15 mouse cellular contexts compared by ENCODE assay signal in the genomic region with DNA sequence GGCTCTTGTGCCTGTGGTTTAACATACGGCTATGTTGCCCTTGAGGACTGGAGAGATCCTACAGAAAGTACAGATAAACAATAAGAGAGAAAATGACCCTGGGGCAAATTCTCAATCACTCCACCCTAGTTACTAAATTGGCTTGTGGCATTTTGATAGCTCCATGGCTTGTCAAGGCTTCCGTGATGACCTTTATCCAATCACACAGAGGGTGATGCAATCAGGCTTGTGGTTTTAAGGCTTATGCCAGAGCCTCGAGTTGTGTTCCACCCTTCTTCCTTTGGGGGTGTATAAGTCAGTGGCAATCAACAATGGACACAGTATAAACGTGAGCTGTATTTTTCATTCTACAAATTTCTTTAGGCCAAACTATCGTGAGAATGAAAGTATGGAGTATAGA.
DNase-seq lines count a peak whose midpoint lies in the region; ATAC-seq and TF ChIP-seq lines count a peak whose summit lies in the region.
"Had no signal": no experiment of that assay in that cellular context is flagged by ENCODE, and none has a peak within 500 bp of the region (broad histone marks: within the 10 kb centered on the region; RNA-seq: fewer than 3 reads in every experiment).

No protein-coding gene starts in this region.

- no peaks in the 10 kb centered on the region for H3K79me3 ChIP-seq in C2C12 (ENCODE audit: low read depth)

- H3K36me3 ChIP-seq in heart, embryonic 11.5 days (ENCODE audit: control insufficient read depth, insufficient read depth, low read length) = no peaks in the 10 kb centered on the region
- no peaks in the 10 kb centered on the region for H3K36me3 ChIP-seq in C2C12 (ENCODE audit: control insufficient read depth, insufficient read depth)
- H3K36me3 ChIP-seq: lung, embryonic 15.5 days; midbrain, embryonic 15.5 days had no signal

- H3K9me3 ChIP-seq in heart, embryonic 11.5 days (replicated peaks; ENCODE audit: control insufficient read depth, low read length) = no peaks in the 10 kb centered on the region
- H3K9me3 ChIP-seq: forebrain, embryonic 13.5 days; lung, embryonic 15.5 days; midbrain, embryonic 15.5 days had no signal

- WGBS in heart, embryonic 11.5 days (ENCODE audit: insufficient replicate concordance) = 61% methylated on average over 5 of the region's 5 CpGs

- no peak overlapping the region for H3K4me3 ChIP-seq in heart, embryonic 11.5 days (ENCODE audit: low read depth, low read length)
- no peak overlapping the region for H3K4me3 ChIP-seq in C2C12 (ENCODE audit: insufficient read depth, poor library complexity, severe bottlenecking)
- H3K4me3 ChIP-seq: forebrain, embryonic 13.5 days; lung, embryonic 15.5 days; midbrain, embryonic 15.5 days had no signal

- no peak overlapping the region for H3K9ac ChIP-seq in heart, embryonic 11.5 days (ENCODE audit: low read depth, low read length)
- H3K9ac ChIP-seq: forebrain, embryonic 13.5 days; lung, embryonic 15.5 days; midbrain, embryonic 15.5 days had no signal

- ATAC-seq in heart, embryonic 11.5 days (replicated peaks; ENCODE audit: insufficient number of reproducible peaks, low FRiP score, low TSS enrichment) = no peak
- ATAC-seq in hematopoietic stem cell, adult 5-6 weeks (replicated peaks in 1 of 2; ENCODE audit: insufficient read depth in 1 of 2, low FRiP score in 2 of 2, low TSS enrichment in 1 of 2, low read depth in 1 of 2, poor library complexity in 2 of 2, severe bottlenecking in 2 of 2) = peak; percentile 93 to 94
- ATAC-seq: CD4-positive, CD25-positive, alpha-beta regulatory T cell, adult 4 months; forebrain, embryonic 13.5 days; midbrain, embryonic 15.5 days had no signal

- no peak overlapping the region for H3K4me2 ChIP-seq in heart, embryonic 11.5 days
- H3K4me2 ChIP-seq: forebrain, embryonic 13.5 days; lung, embryonic 15.5 days; midbrain, embryonic 15.5 days had no signal

- no peaks in the 10 kb centered on the region for H3K27me3 ChIP-seq in heart, embryonic 11.5 days (ENCODE audit: control insufficient read depth, insufficient read depth, low read length)
- H3K27me3 ChIP-seq in C2C12 (ENCODE audit: control insufficient read depth, insufficient read depth, insufficient read length) = no peaks in the 10 kb centered on the region
- H3K27me3 ChIP-seq: forebrain, embryonic 13.5 days; lung, embryonic 15.5 days; midbrain, embryonic 15.5 days had no signal

- no peak for TF ChIP-seq CTCF in C2C12 (IDR thresholded peaks at IDR 0.05; ENCODE audit: control insufficient read depth, insufficient read depth, insufficient read length)

- H3K4me1 ChIP-seq in heart, embryonic 11.5 days (ENCODE audit: control insufficient read depth, insufficient read depth, low read length) = no peaks in the 10 kb centered on the region
- H3K4me1 ChIP-seq: forebrain, embryonic 13.5 days; midbrain, embryonic 15.5 days had no signal

- peak; percentile 23 for DNase-seq in heart, adult 8-10 months (ENCODE audit: low spot score)
- DNase-seq in adrenal gland, adult 2 months = peak; percentile 82
- DNase-seq in layer of hippocampus, adult 18-20 months (ENCODE audit: low spot score in 2 of 2) = no peak
- DNase-seq in cerebellum, adult 9-11 months = no peak
- DNase-seq: cerebellum, adult 9-10 months; gastrocnemius, postnatal 10 days; kidney, postnatal 10 days; layer of hippocampus, postnatal 36 days had no signal

- H3K27ac ChIP-seq in heart, embryonic 11.5 days (ENCODE audit: low read depth, low read length) = no peak overlapping the region
- H3K27ac ChIP-seq: forebrain, embryonic 13.5 days; lung, embryonic 15.5 days; midbrain, embryonic 15.5 days had no signal

- no peaks in the 10 kb centered on the region for H3K79me2 ChIP-seq in C2C12 (ENCODE audit: control insufficient read depth, insufficient read depth)

- H3ac ChIP-seq in C2C12 (ENCODE audit: control insufficient read depth, insufficient read length, low read depth) = no peak overlapping the region

TF ChIP-seq in C2C12, 6 proteins besides CTCF, POLR2A, EP300 and RAD21:
- TF ChIP-seq USF1 (IDR thresholded peaks at IDR 0.05; ENCODE audit: low read depth) (no peak), MAX (IDR thresholded peaks at IDR 0.05) (no peak), MYOG (IDR thresholded peaks at IDR 0.05; ENCODE audit: control insufficient read depth, extremely low read depth, insufficient read length) (no peak), FOSL1 (IDR thresholded peaks at IDR 0.05; ENCODE audit: insufficient read depth, low read length, poor library complexity, severe bottlenecking) (no peak), MYOD1 (IDR thresholded peaks at IDR 0.05; ENCODE audit: control insufficient read depth, insufficient read length, low read depth) (no peak), CEBPB (IDR thresholded peaks at IDR 0.05; ENCODE audit: low read depth) (peak; percentile 96)

Comparison
In these comparisons a context has a peak if more than half of its experiments do, and no peak if none do; other contexts are left out.
1. DNase-seq: peak in heart, adult 8-10 months (single experiment) and adrenal gland, adult 2 months (single experiment); none in layer of hippocampus, adult 18-20 months (0 of 2) and cerebellum, adult 9-11 months (single experiment).